Mouse (Mus musculus): ENCODE measurements around the gene Defb45.

DNA sequence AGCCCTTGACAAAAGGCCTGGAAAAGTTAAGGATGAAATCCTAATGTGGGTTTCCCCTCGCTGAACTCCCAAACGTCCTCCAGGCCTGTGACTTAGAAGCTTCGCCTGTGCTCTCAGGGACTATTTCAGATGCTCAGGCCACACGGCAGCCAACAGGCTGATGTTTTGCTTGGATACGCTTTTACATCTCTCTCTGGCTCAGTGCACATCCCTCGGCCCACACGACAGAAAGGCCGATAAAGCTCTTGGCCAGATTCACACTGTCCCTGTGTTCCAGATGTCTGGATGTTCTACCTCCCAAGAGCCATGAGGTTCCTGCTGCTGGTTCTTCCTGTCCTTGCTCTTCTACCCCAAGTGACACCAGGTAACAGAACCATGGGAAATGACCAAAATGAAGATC lies 25.7 kb downstream of the Defb45 start:
- TF ChIP-seq CTCF (IDR thresholded peaks at IDR 0.05; ENCODE audit: low read depth) (no peak), EP300 (IDR thresholded peaks at IDR 0.05; ENCODE audit: low read depth) (no peak)
